Mouse (Mus musculus) granulocyte monocyte progenitor cell, adult 5-6 weeks (primary cell): ENCODE results near the gene L3hypdh. TPM values are rescaled to one million over a fixed set of nuclear protein-coding genes. Genes with fewer than 3 reads are reported as not detected.

Source experiments
- ATAC-seq: replicated peaks from 2 replicates; pipeline ENCODE4 v1.8.0; 2016; ENCODE audit warnings: mild to moderate bottlenecking, moderate TSS enrichment, inconsistent platforms; ENCODE audit not compliant: poor library complexity, severe bottlenecking
- total RNA-seq, 2 experiments: library from RNA; stranded (forward) in 1 of 2; stranded (reverse) in 1 of 2; fragments of 200-712, 200-1000 nt in 1 of 2; fragments of >200 nt in 1 of 2; fragmentation: Nextera tagmentation in 1 of 2; gene quantifications; 2 replicates each; pipeline ENCODE4 v1.2.3; 2014 to 2017

L3hypdh gene
- total RNA-seq (2014; fragmentation: Nextera tagmentation) (0.90 and 1.8 TPM in 2 replicates), total RNA-seq (2017) (0.67 and 0.73 TPM in 2 replicates)

DNA sequence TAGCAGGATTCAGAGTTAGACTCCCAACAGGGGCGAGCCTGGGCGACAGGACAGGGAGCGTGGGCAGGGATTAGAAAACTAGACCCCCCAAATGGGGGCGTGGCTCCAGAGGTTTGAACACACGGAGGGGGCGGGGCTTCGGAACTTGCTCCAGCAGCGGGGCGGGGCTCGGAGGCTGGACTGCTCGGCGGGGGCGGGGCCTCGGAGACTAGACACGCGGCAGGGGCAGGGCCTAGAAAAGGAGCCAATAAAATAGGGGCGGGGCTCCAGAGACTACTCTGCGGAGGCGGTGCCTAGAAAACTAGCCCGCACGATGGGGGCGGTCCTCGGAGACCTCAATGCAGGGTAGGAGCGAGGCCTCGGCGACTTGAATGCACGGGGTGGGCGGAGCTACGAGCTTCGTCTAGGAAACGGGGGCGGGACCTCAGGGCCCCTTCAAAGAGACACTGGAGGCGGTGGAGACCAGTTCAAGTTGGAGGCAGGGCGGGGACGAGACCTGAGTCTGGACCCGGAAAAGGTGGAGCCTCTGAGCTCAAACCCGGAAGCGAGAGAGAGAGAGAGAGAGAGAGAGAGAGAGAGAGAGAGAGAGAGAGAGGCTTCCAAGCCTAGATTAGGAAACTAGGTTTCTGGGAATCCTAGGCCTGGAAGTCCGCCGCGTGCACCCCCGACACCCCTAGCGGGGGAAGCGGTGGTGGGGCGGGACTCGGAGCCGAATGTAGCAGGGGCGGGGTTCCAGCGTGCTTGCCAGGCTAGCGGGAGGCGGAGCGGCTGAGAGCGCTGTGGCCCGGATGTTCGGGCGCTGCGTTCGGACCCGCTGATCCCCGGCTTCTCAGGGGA, at the start of gene L3hypdh, which contains the start of gene Jkamp:
Gene L3hypdh (minus strand): TSS at position 111 of the 837 bp plus-strand sequence.
Gene Jkamp (plus strand): TSS at position 261 of the 837 bp plus-strand sequence.
- ATAC-seq: peak; percentile 83

DNA sequence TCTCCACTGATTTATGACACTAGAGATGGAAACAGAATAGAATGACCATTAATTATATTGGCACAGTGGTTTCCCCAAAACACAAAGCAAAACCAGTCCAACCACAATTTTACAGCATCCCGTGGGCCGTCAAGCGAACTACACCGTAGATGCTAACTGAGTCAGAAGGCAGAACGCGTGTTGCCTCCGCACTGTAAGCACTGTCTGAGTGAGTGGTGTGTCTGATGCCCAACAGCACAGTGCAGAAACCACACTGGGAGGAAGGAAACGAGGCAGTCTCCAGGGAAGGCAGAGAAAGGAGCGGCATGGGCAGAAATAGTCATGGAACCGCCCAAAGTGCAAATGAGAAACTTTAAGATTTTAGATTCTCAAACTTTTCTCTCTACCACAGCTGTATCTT, 44.0 kb upstream of the L3hypdh start:
- no peak for ATAC-seq

DNA sequence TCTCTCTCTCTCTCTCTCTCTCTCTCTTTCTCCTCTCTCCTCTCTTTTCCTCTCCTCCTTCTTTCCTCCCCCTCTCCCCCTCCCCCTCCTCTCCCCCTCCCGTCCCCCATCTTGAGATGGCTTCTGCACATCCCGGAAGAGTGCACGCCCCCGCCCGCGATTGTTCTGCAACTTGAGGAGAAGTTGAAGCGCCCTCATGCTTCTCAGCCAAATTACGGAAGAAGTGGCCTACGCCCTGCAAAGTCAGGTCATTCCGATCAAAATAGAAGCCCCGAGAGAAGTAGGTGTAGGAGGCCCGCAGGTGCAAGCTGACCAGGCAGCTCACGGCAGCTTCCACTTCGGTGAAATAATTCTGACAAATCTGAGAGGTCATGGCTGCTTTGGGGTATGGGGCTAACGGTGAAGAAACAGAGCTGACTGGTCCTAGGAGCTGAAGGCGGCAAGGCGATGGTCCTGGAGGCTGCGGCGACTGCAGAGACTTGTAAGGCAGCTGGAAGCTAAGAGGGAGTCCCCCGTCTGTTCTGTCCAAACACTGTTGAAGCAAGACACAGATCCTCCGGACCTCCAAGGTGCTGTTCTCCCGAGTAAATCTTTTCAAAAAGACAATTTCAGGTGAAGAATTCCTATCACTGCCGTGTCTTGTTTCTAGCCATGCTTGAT, 30.6 kb upstream of the L3hypdh start:
- ATAC-seq: no peak

DNA sequence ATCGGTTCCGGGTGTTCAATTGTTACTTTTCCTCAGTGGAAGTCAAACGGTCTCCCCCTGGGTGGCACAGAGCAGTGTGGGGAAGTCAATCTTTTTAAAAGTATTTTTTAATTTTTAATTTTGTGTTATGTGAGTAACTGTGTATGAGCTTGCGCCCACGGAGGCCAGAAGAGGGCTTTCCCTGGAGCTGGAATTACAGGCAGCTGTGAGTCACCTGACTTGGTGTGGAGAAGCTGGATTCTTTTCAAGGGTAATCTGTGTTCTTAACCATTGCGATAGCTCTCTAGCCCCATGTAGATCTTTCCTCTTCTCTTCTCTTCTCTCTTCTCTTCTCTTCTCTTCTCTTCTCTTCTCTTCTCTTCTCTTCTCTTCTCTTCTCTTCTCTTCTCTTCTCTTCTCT, 29.9 kb upstream of the L3hypdh start:
- no peak for ATAC-seq

DNA sequence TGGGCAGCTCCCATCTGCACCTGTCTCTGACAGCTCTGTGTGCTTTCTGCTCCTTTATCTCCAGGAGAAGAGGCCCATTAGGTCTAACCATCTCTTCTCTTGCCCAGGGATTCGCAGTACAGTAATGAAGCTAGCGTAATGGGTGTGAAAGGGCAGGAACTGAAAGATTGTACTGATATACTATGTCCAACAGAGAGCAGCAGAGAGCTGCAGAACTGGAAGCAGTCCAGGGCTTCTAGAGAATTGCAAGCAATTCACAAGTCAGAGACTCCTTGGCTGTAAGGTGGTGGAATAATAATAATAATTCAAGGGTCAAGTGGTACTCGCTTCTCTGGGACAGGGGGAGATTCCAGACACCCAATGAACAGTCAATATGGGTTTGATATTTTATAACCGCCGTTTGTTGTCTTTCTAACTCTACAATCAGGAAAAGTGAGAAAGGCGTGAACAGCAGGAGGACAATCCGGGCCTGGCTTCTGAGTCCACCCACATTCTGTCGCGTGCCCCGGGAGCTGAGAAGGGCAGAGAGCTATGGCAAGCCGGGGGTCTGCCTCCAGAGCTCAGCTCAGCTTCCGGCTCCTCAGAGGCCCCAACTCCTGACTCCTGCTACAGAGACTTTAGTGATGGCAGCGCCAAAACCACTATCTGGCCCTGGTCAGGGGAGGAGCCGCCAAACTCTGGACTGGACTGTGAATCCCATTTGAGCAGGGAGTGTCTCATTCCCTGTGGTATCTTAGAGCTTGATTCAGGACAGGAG, 19.5 kb upstream of the L3hypdh start:
- ATAC-seq: peak; percentile 93

DNA sequence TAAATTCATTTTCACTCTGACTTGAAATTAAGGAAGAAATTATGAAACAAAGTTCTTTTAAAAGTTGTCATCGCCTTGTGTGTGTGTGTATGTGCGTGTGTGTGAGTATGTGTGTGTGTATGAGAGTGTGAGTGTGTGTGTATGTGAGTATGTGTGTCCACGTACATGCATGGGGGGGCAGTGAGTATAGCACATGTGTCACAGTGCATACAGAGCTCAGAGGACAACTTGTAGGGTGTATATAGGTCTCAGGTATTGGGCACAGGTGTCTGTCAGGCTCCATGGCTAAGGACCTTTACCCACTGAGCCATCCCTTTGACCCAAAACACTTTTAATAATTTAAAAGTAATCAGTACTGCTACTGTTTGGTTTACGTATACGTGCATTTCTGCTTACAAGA, 18.8 kb upstream of the L3hypdh start:
- ATAC-seq: no peak

DNA sequence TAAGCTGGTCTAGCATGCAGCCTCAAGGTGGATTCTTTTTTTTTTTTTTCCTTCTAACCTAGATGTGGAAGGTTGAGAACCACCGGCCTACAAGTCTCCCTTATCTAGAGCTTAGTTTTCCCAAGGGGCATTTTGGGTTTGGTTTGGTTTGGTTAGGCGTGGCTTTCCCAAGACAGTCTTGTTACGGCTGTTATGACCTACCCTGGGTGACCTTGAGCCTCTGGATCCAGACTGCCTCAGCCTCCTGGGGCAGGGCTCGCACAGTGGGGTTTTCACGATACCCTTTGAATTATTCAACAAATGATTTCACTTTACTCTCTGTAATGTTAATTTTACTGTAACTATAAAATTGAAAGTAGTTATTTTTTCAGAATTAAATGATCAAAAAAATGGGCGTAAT, 17.5 kb upstream of the L3hypdh start:
- no peak for ATAC-seq

DNA sequence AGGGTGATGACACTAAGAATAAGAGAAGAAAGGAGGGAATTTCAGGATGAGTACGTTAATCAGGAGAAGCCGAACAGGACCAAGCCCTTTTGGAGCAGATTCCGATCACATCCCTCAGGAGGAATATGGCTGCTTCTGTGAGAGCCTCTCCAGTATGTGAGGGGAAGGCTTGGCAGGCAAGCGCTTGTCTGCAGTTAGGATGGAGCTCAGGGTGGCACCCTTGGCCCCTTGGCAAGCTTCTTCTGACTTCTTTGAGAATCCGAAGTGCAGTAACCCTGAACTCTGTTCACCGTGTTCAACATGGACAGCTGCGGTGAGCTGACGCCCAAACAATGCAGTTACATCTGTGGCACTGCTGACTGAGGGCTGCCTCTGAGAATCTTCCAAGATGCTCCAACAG, 11.7 kb upstream of the L3hypdh start:
- ATAC-seq: no peak

DNA sequence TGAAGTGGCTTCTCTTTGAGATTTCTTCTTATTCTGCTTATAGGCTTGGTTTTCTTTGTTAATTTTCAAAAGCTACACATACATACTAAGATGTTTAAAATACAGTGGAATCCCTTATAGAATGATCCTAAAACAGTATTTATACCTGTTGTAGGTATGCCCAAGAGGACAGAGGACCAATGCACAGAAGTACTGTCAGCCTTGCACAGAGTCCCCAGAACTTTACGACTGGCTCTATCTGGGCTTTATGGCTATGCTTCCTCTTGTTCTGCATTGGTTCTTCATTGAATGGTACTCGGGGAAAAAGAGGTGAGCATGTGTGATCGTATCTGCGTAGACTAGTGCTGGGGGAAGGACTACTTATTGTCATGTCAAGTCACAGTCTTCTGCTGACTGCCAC, 4.6 kb upstream of the L3hypdh start:
- no peak for ATAC-seq

DNA sequence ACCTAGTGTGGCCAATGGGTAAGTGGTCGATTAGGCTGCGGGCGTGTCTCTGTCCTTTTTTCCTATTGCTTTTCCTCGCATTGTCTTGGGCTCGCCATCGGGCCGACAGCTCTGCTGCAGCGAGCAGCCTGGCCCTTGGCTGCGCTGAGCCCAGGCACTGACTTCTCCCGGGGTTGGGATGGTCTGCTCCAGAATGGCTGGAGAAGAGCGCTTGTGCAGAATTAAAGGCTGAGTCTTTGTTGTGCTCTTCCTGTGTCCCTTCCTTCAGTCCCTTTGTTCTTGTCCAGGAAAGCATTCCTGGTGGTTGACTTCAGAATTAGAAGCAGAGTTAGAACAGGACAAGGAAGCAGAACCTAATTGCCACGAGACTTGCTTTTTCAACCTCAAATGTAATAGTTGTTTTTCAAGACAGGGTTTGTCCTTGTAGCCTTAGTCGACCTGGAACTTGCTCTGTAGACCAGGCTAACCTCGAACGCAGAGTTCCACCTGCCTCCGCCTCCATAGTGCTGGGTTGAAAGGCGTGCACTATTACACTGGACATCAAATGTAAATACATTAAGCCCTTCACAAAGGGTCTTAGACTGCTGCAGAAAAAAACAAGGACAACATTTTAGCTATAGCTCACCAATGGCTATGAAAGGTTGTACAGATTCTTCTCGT, 1.1 kb upstream of the L3hypdh start:
- ATAC-seq: no peak

DNA sequence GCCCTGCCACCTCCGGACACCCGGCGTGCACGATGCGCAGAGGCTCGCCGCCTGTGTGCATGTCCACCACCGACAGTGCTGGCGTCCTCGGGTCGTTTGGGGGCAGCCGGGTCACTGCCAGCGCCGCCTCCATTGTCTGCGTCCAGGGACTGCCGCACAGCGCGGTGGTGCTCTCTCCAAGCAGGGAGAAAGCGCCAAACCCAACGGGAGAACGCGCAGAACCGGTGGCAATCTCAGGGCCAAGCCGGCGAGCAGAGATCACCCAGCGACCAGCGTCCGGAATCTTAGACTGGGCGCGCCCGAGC, 263 bp downstream of the L3hypdh start:
- no peak; the same call in 1 of the 2 replicates for ATAC-seq

DNA sequence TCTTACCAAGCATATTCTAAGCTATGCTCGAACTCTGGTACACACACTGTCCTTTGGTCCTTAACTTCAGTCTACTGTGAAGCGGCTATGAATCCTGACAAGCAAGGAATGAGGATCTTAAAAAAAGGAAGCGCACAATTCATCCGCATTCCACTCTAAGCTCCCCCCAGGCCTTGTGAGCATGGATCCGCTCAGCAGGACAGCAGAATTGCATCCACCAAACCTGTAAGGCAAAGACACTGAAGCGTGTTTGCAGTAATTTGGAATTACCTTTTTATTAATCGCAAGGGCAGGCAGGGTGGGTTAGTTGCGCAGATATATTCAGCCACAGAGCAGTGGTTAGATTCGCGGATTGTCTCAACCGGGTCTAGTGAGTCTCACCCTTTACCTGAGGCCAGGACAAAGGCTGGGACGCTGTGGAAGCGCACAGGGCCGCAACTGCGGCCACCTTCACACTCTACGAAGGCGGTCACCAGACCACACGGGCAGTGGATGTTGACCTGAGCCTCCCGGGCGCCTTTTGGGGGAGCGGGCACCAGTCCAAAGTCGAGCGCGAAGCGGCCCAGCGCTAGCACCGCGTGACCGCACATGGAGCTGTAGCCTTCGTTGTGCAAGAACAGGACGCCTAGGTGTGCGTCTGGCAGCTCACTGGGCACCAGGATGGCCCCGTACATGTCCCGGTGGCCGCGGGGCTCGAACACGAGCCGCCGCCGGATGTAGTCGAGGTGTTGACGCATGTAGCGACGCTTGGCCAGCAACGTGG, 797 bp downstream of the L3hypdh start:
- ATAC-seq: peak; percentile 3

DNA sequence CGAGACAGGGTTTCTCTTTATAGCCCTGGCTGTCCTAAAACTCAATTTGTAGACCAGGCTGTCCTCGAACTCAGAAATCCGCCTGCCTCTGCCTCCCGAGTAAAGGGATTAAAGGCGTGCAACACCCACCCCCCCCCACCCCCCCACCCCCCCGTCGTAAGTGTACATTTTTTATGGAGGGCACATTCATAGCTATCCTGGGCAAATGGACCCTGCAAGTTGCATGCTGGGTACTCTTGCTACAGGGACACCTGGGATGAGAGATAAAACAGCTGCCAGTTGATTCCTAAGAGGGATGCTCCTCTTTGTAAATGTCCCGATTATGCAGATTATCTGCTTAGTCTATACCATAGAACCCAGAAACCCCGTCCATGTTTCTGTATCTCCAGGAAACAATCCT, 2.0 kb downstream of the L3hypdh start:
- ATAC-seq: no peak

DNA sequence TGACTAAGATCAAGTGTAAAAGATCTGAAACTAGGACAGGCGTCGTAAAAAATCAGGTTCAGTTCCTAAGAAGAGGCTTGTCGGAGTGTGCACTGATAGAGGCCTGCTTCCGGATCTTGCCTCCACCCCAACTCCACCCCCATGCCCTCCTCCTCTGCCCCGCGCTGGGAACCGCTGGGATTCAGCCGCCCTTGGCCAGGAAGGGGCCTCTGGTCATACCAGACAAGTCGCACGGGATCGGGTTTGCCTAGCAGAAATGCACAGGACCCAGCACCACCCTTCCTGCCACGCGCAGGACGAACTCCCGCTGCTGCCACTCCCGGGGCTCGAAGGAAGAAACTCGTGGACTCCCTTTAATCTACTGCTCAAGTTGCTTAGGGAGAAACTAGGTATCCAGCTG, 2.9 kb downstream of the L3hypdh start:
- no peak for ATAC-seq

DNA sequence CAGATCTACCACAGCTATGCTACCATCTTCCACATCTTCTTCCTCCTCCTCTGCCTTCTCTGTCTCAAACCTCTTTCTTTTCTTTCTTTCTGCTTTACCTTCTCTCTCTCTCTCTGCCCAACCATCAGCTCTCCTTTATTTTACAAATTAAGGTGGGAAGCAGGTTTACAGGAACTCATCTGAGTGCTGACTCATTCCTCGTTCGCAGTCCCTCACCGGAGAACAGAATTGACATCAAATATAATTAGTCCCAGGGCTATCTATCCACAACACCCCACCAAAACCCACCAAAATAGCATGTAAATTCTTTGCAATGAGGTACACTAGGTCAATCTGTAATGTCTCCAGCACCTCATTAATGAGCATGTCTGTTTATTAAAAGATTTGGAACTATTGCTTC, 3.3 kb downstream of the L3hypdh start:
- ATAC-seq: no peak

DNA sequence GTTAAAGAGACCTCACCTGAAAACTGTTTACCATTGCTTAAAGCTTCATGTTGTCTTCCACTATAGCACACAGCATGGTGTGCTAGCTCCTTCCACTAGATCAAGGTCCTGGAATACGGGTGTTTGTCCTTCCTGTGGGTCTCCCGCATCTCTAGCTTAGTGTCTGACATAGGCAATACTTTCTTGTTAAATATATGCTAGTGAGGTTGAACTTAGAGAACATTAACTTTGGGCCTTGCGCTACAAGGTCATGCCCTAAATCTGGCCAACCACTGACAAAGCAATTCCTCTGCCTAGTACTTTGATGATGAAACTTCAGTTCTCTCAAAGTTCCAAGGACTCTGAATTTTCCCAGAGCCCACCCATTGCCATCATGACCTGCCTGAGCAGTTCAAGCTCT, 7.0 kb downstream of the L3hypdh start:
- no peak for ATAC-seq

DNA sequence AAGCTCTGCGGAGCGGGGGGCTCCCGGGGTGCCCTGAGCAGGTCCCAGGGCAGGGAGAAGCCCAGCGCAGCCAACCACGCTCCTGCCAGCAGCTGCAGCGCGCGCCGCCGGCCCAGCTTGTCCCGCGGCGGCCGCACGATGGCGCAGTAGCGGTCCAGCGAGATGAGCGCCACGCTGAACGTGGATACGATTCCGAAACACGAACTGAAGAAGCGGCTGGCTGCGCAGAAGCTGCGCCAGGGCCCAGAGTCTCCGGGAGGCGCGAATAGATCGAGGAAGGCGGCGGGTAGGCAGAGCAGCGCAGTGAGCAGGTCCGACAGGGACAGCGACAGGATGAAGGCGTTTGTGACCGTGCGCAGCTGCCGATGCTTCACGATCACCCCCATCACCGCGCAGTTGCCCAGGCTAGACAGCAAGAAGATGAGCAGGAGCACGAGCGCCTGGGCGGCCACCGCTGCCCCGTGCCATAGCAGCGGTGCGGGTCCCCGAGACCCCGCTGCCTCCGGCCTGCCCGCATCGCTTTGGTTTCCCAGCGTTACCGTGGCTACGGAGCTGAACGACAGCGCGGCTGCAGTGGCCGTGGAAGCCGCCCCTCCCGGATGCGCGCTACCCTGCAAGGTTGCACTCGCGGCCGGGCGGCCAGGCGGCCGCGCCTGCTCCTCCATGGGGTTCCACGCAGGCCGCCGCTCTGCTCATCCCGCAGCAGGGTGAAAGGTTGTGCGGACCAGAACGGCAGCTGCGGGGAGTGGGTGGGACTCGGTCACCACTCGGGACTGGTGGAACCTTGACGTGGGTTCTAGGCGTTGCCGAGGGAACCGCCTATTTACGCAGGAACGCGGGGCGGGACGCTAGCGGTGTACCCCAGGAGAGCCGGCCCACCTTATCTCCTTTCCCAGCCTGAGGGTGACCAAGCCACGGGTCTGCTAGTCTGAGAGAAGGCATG, 14.6 kb downstream of the L3hypdh start, which contains the start of gene Gpr135:
Gene Gpr135 (minus strand): TSS at position 799 of the 943 bp plus-strand sequence.
- peak; percentile 95 for ATAC-seq

DNA sequence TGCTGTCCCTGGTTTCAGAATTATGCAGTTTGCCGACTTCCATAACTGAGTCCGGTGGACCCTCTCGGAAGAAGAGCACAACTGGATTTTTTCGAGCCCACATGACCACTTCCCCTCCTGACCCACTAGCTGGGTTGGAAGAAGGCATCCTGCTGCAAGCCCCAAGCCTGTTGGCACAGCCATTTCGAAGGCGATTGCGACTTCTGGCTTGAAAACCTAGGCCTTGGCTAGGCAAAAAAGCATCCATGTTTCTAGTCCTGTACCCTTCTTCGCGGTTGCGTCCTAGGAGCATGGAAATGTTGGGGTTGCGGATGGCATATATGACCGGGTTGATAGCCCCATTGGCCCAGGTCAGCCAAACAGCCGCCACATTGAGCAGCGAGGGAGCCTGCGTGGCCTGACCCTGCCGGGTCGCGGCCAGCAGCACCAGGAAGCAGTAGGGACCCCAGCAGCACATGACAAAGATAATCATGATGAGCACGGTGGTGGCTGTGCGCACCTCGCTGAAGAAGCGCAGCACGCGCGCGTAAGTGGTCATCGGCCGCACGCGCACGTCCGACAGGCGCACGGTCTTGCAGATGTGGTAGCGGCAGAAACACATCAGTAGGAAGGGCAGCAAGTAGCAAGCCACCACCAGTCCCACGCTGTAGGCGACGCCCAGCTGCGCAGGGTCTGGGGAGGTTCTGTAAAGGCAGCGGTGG, 15.5 kb downstream of the L3hypdh start:
- peak; percentile 44 for ATAC-seq
